Mouse (Mus musculus) left cerebral cortex, postnatal 25 days (tissue): ENCODE measurements at regions not wholly inside any gene's neighbourhood (a gene's known extent, or its start where the extent isn't known, plus 50 kb on each side); places are given as distances from the start of the nearest gene placed in this dataset.

Experiments
- DNase-seq, 2 experiments: peaks; one replicate each; pipeline ENCODE4 v3.0.0; 2022; ENCODE audit warnings: low spot score in 2 of 2, mixed read lengths in 1 of 2
- intact Hi-C: fragments of 180-260 bp; cut with DNase I; formaldehyde crosslinking; loops from one replicate; pipeline ENCODE4 v1.15.1; 2025

DNA sequence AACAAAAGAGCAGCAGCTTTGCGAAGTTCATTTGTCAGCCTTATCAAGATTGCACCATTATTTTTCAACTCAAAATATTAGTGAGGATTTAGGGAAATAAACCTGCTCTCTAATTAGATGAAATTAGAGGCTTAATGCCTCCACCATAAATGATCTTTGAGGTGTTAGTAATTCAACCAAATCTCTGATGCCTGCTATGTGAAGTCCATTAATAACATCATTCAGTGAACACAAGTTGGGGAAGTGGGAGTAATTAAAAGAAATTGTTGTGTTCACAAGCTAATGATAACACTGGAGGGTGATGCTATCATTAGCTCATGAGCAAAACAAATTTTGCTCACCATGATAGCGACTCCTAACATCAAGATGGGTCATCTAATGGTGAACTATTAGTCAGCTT lies 246.0 kb downstream of the Ttc6 start:
- intact Hi-C loops, result no loop called here

GRCm38 (mm10) chr12:57823809-57824208 lies 259.9 kb downstream of the Ttc6 start:
- peak in 1 of 2 experiments; percentile 17 for DNase-seq
- intact Hi-C loops, result loop anchor here (10.0 kb wide), 1 partner anchor 821 kb away; no protein-coding TSS in a partner anchor

More for the DNA sequence above, 246.0 kb downstream of the Ttc6 start:
- no peak for DNase-seq

DNA sequence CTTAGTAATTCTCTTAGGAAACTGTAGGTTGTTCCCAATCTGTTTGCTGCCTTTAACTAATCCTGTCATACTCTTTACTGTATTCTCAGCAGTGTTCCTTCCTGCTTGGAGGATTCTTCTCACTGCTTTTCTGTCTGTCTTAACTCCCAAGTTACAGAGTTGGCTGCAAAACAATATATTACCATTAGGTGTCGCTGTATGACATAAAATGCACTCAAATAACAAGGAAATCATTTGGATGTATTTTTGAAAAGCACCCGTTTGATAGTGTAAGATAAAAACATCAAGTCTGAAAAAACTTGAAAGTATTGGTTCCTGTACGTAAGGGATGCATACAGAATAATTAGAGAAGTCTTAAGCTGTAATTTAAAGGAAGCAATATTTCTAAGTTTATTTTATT lies 261.8 kb downstream of the Ttc6 start:
- peak; percentile 61 to 84 for DNase-seq

GRCm38 (mm10) chr12:57842813-57843212 lies 278.9 kb downstream of the Ttc6 start:
- intact Hi-C loops, result no loop called here
- DNase-seq, result no peak

More for the DNA sequence above, 261.8 kb downstream of the Ttc6 start:
- intact Hi-C loops, result loop anchor here (1.0 to 10.0 kb wide), 5 partner anchors 376 to 1122 kb away; no protein-coding TSS in a partner anchor

- DNase-seq, result no peak
- intact Hi-C loops, result no loop called here
These were observed 307.1 kb downstream of the Ttc6 start for GRCm38 (mm10) chr12:57871028-57871427.

DNA sequence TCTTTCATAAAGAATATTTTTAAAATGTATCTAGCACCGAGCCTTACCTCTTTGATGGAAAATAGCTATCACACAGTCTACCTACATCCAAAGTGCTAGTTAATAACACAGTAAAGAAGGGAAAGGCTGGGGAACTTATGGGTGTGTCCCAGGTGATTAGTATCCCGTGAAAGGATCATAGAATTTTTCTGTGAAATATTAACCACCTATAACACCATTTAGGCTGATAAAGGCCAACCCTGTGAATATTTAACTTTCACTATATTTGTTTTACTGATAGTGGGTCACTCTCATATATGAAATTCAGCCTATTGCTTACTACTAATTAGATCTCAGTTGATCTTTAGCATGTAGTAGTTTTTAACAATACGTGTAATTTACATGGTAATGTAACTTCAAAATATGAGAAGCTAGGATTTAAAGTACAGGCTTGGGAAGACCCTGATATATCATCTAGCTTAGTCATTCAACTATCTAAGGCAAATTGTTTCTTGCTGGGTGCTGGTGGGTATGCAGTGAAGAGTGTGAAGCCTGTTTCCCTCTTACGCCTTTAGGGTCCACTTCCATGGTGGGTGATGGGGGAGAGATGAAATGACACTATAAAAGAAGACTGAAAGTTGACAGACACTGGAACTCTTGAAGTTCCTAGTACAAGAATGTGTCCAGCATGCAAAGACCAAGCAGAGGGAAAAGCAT lies 320.6 kb upstream of the Sstr1 start:
- no peak for DNase-seq

GRCm38 (mm10) chr12:57891556-57891955 lies 320.0 kb upstream of the Sstr1 start:
- intact Hi-C loops, result no loop called here
- DNase-seq, result no peak

More for the DNA sequence above, 320.6 kb upstream of the Sstr1 start:
- intact Hi-C loops, result no loop called here

DNA sequence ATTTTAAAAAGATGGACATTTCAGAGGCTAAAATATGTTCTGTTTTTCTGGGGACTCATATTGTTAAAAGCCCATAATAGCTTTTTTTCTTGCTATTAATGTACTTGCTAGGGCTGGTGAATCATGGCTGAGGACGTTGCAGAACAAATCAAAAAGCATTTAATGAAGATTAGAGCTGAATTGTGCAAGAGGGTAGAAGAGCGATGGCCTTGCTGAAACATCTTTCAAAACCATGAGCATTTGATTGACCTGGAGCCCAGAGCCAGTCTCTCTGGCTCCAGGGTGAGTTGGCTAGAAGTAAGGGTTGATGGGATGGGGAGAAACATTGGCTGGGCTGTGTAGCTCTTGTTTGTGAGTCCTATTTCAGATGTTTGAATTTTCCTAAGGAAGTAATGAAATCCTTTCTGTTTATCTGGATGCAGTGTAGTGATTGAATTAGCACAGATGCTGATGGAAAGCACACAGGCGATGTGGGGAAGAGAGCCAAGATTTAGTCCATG lies 313.8 kb upstream of the Sstr1 start:
- DNase-seq, result no peak
- intact Hi-C loops, result no loop called here

DNA sequence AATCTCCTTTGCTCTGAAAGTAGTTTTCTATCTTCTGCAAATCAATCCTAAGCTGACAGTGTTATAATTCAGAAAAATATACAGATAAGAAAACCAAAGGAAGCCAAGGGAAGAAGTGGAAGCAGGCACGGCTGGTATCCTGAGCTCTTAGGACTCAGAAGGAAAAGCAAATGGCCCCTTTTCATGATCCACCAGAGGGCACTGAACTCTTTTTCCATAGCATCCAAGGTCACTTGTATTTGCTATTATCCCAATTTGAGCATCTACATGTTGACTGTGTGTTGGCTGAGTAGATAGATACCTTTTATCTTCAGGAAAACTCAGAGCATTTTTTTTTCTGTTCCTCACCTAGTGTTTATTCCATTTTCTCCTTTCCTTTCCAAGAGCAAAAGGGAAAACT lies 306.9 kb upstream of the Sstr1 start:
- intact Hi-C loops, result no loop called here
- DNase-seq, result no peak

DNA sequence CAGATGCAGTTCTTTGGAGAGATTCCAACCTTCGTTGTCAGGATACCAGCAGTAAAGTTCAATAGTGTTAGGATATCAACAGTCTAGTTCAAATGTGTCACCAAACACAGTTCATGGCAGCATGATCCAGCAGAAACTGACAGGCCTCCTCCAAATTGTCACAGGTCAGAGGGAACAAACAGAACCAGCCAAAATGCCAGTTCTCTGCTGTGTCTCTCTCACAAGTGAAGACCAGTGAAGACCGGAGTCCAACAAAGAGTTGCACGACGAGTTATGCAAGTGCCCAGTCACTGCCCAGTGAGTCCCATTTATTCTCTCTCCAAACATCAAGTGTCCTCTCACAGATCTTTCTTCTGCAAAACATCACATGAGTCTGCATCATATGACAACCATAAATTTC lies 293.4 kb upstream of the Sstr1 start:
- intact Hi-C loops, result no loop called here
- DNase-seq, result no peak

GRCm38 (mm10) chr12:57922031-57922430 lies 289.5 kb upstream of the Sstr1 start:
- intact Hi-C loops, result no loop called here
- no peak for DNase-seq

GRCm38 (mm10) chr12:57924422-57924821 lies 287.1 kb upstream of the Sstr1 start:
- DNase-seq, result no peak
- intact Hi-C loops, result no loop called here

GRCm38 (mm10) chr12:57926886-57927285 lies 284.7 kb upstream of the Sstr1 start:
- intact Hi-C loops, result no loop called here
- no peak for DNase-seq

- no peak for DNase-seq
- intact Hi-C loops, result no loop called here
These were observed 283.5 kb upstream of the Sstr1 start for GRCm38 (mm10) chr12:57928030-57928429.

DNA sequence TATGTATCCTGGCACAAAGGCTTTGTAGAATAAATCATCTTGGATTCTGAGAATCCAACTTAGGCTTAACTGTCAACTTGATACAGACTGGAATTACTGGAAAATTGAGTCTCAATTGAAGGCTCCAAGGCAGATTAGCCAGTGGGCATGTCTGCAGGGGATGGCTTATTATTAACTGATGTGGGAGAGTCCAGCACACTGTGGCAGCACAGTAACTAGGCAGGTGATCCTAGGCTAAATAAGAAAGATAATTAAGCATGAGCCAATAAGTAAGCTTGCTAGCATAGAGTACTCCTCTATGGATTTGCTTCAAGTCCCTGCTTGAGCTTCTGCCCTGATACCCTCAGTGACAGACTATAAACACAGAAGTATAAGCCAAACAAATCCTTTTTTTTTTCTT lies 279.7 kb upstream of the Sstr1 start:
- no peak for DNase-seq
- intact Hi-C loops, result no loop called here

GRCm38 (mm10) chr12:57949886-57950285 lies 261.7 kb upstream of the Sstr1 start:
- intact Hi-C loops, result no loop called here
- no peak for DNase-seq

DNA sequence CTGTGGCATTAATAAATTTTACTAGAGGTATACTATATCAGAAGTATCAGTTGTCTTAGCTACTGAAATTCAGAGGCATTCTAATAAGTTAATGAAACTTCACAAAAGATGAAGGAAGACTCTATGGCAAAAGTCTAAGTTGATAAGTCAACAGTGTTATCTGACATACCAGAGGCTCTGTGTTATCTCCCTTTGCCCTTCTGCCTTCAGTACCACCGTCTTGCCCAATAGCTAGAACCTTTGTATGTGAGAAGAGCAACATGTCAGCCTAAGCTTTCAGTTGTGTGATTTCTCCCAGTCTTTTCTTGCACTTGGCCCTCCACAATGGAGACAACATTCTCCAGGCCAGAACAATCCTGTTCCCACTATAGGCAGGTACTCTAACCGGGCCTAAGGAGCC lies 253.0 kb upstream of the Sstr1 start:
- intact Hi-C loops, result no loop called here
- no peak for DNase-seq

DNA sequence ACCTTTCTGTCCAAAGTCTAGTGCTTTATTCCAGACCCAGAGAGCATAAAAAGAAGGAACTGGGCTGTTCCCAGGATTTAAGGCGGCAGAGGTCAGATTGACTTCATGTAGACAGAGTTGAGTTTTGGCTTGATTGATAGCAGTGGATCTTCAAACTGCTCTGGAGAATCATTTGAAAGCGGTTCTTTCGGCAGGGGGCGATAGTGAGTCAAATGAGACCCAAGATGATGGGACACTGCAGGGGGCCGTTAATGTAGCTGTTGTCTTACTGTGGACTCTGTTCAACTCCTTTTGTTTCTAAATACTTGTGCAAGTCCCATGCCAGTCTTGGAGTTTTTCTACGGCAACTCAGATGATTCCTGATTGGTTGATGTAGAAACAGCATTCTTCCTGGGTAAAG lies 251.4 kb upstream of the Sstr1 start:
- DNase-seq, result no peak
- intact Hi-C loops, result no loop called here

DNA sequence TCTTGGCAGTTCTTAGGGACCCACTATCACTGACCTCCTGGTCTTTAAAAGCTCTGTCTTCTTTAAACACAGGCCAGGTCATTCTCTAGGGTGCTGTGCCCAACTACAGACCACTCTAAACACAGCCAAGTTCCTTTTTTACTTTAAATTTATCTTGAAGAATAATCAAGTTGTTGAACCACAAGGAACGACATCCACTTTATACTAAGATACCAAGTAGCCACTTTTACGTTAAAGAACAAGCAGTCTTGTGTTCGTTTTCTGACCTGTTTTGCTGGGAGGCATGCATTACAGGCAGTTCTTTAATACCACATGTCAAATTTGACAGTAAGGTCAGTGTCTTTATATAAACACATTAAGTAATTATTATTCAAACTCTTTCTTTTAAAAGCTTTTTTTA lies 242.4 kb upstream of the Sstr1 start:
- intact Hi-C loops, result no loop called here
- DNase-seq, result no peak

DNA sequence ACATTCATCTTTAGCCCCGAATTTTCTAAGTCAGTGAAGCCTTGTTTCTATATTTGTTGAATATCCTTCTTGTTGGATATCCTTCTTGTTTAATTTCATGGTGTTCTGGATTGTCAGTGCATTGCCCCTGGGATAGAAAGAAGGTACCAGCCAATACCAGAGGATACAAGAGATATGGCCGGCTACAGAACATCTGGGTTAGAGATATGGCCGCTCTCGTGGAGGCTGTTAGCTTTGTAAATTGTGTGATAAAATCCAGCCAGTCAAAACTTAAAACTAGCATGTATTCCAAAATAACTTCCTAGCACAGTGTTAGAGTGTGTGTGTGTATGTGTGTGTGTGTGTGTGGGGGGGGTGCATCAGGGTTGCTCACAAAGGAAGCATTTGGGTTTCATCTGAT lies 241.4 kb upstream of the Sstr1 start:
- no peak for DNase-seq
- intact Hi-C loops, result no loop called here

DNA sequence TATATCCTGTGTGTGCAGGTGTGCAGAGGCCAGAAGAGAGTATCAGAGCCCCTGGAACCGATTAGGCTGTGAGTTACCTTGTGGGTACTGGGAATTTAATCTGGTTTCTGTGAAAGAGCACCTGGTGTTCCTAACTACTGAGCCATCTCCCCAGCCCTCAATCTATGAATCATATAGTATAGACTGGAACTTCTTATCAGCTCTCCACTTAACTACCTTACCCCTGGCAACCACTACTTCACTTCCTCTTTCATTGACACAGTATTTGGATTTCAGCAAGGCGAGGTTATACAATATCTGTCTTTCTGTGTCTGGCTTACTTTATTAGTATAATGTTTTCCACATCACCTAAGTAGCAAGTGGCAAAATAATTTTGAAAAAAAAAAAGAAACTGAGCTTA lies 239.1 kb upstream of the Sstr1 start:
- intact Hi-C loops, result no loop called here

More for the DNA sequence above, 239.1 kb upstream of the Sstr1 start:
- DNase-seq, result no peak
